Mouse (Mus musculus) midbrain, embryonic 13.5 days (tissue): Measurements from ENCODE around the gene Olfr414. TPM values are rescaled to one million over a fixed set of nuclear protein-coding genes. Genes with fewer than 3 reads are reported as not detected.

Experiments
- ATAC-seq: fragments of 200-750 bp; cut with Nextera tagmentation; 2 replicates; pipeline ENCODE4 v1.8.0; 2017; ENCODE audit warnings: mild to moderate bottlenecking, moderate TSS enrichment, moderate library complexity
- H3K27ac ChIP-seq: fragments of 300-500 bp; sonication (generic); 2 replicates; pipeline ENCODE4 v1.5.1; 2015; ENCODE audit warnings: inconsistent platforms, mild to moderate bottlenecking, moderate library complexity
- H3K27me3 ChIP-seq: fragments of 300-500 bp; sonication (generic); 2 replicates; pipeline ENCODE4 v1.6.1; 2015; ENCODE audit warnings: mild to moderate bottlenecking, inconsistent platforms
- H3K36me3 ChIP-seq: fragments of 300-500 bp; sonication (generic); 2 replicates; pipeline ENCODE4 v1.6.1; 2015; ENCODE audit warnings: mild to moderate bottlenecking, inconsistent platforms
- H3K4me1 ChIP-seq: fragments of 300-500 bp; sonication (generic); replicated peaks from 2 replicates; pipeline ENCODE4 v1.6.1; 2015; ENCODE audit warnings: inconsistent platforms
- H3K4me2 ChIP-seq: fragments of 300-500 bp; sonication (generic); replicated peaks from 2 replicates; pipeline ENCODE4 v1.6.1; 2015; ENCODE audit warnings: moderate library complexity, mild to moderate bottlenecking, inconsistent platforms
- H3K4me3 ChIP-seq: fragments of 300-500 bp; sonication (generic); replicated peaks from 2 replicates; pipeline ENCODE4 v1.5.1; 2015; ENCODE audit warnings: mild to moderate bottlenecking, inconsistent platforms
- H3K9ac ChIP-seq: fragments of 300-500 bp; sonication (generic); replicated peaks from 2 replicates; pipeline ENCODE4 v1.6.1; 2015; ENCODE audit warnings: mild to moderate bottlenecking, inconsistent platforms
- H3K9me3 ChIP-seq: fragments of 300-500 bp; sonication (generic); 2 replicates; pipeline ENCODE4 v1.6.1; 2016; ENCODE audit warnings: mild to moderate bottlenecking, inconsistent platforms
- WGBS: fragments of 180-500 bp; shearing (Covaris S2); methylation state at CpG from one replicate; pipeline ENCODE4 v1.1.7; 2015; 5-methylcytosine and 5-hydroxymethylcytosine counted together
- polyA plus RNA-seq: library from polyadenylated mRNA; unstranded; fragments of >200 nt; fragmentation: Nextera tagmentation; extraction: Ambion mirVana; gene quantifications from 2 replicates; pipeline ENCODE4 v1.2.1, GENCODE M21; 2015

The Olfr414 gene
- not detected in 2 replicates for polyA plus RNA-seq

- H3K4me2 ChIP-seq: no peak within 1 kb of the TSS
- no peaks in the 10 kb centered on the region for H3K4me1 ChIP-seq
- H3K27me3 ChIP-seq: no peaks in the 10 kb centered on the region
- H3K36me3 ChIP-seq: no peaks in the 10 kb centered on the region
- WGBS: 50% methylated on average over 1 of the region's 1 CpGs
- H3K4me3 ChIP-seq: no peak within 1 kb of the TSS
- H3K9me3 ChIP-seq: no peaks in the 10 kb centered on the region
- ATAC-seq: no peak
- no peak within 1 kb of the TSS for H3K9ac ChIP-seq
- no peak within 1 kb of the TSS for H3K27ac ChIP-seq
Measured at GRCm38 (mm10) chr1:174423764-174424163, at the start of gene Olfr414. Gene Olfr414 (plus strand): TSS chr1:174424064.

GRCm38 (mm10) chr1:174390746-174391145, 33.1 kb upstream of the Olfr414 start, which contains the start of gene Olfr248:
Gene Olfr248 (plus strand): TSS chr1:174391046.
- Histone ChIP-seq H3K9ac (no peak within 1 kb of the TSS), H3K27me3 (no peaks in the 10 kb centered on the region), H3K4me1 (no peaks in the 10 kb centered on the region), H3K9me3 (no peaks in the 10 kb centered on the region), H3K4me3 (no peak within 1 kb of the TSS), H3K4me2 (no peak within 1 kb of the TSS), H3K27ac (no peak within 1 kb of the TSS), H3K36me3 (no peaks in the 10 kb centered on the region)
- no peak for ATAC-seq
- WGBS: 96% methylated on average over 2 of the region's 2 CpGs

GRCm38 (mm10) chr1:174422959-174423358, 905 bp upstream of the Olfr414 start:
- WGBS: 88% methylated on average over 4 of the region's 4 CpGs
- Histone ChIP-seq H3K27ac (no peak overlapping the region), H3K4me3 (no peak overlapping the region), H3K4me1 (no peaks in the 10 kb centered on the region), H3K9ac (no peak overlapping the region), H3K27me3 (no peaks in the 10 kb centered on the region), H3K4me2 (no peak overlapping the region), H3K9me3 (no peaks in the 10 kb centered on the region), H3K36me3 (no peaks in the 10 kb centered on the region)
- ATAC-seq: no peak

GRCm38 (mm10) chr1:174426180-174426986, 2.5 kb downstream of the Olfr414 start:
- Histone ChIP-seq H3K36me3 (no peaks in the 10 kb centered on the region), H3K9ac (no peak overlapping the region), H3K4me2 (no peak overlapping the region), H3K4me1 (no peaks in the 10 kb centered on the region), H3K4me3 (no peak overlapping the region), H3K27ac (no peak overlapping the region), H3K27me3 (no peaks in the 10 kb centered on the region), H3K9me3 (no peaks in the 10 kb centered on the region)
- WGBS: 64% methylated on average over 3 of the region's 3 CpGs
- no peak for ATAC-seq

- no peak for ATAC-seq
- H3K4me1 ChIP-seq: no peaks in the 10 kb centered on the region
- no peak overlapping the region for H3K27ac ChIP-seq
- H3K4me2 ChIP-seq: no peak overlapping the region
- H3K36me3 ChIP-seq: no peaks in the 10 kb centered on the region
- H3K9ac ChIP-seq: no peak overlapping the region
- H3K4me3 ChIP-seq: no peak overlapping the region
- H3K9me3 ChIP-seq: no peaks in the 10 kb centered on the region
- no peaks in the 10 kb centered on the region for H3K27me3 ChIP-seq
- WGBS: 88% methylated on average over 1 of the region's 1 CpGs
Measured at GRCm38 (mm10) chr1:174427402-174427801, 3.5 kb downstream of the Olfr414 start.

- 95% methylated on average over 2 of the region's 2 CpGs for WGBS
- Histone ChIP-seq H3K9ac (no peak overlapping the region), H3K27ac (no peak overlapping the region), H3K4me1 (no peaks in the 10 kb centered on the region), H3K27me3 (no peaks in the 10 kb centered on the region), H3K4me2 (no peak overlapping the region), H3K4me3 (no peak overlapping the region), H3K36me3 (no peaks in the 10 kb centered on the region), H3K9me3 (no peaks in the 10 kb centered on the region)
- ATAC-seq: no peak
Measured at GRCm38 (mm10) chr1:174428407-174428806, 4.5 kb downstream of the Olfr414 start.

GRCm38 (mm10) chr1:174434121-174434520, 10.3 kb downstream of the Olfr414 start:
- WGBS: 79% methylated on average over 1 of the region's 1 CpGs

GRCm38 (mm10) chr1:174441782-174442181, 17.9 kb downstream of the Olfr414 start, which contains the start of gene Olfr220:
Gene Olfr220 (plus strand): TSS chr1:174442082.
- no peaks in the 10 kb centered on the region for H3K27me3 ChIP-seq
- 78% methylated on average over 1 of the region's 1 CpGs for WGBS
- no peaks in the 10 kb centered on the region for H3K9me3 ChIP-seq

More at GRCm38 (mm10) chr1:174434121-174434520, 10.3 kb downstream of the Olfr414 start:
- Histone ChIP-seq H3K4me3 (no peak overlapping the region), H3K27ac (no peak overlapping the region), H3K36me3 (no peaks in the 10 kb centered on the region), H3K9ac (no peak overlapping the region), H3K9me3 (no peaks in the 10 kb centered on the region), H3K4me1 (no peaks in the 10 kb centered on the region), H3K4me2 (no peak overlapping the region), H3K27me3 (no peaks in the 10 kb centered on the region)
- ATAC-seq: no peak

GRCm38 (mm10) chr1:174455100-174455499, 31.2 kb downstream of the Olfr414 start:
- H3K27ac ChIP-seq: no peak overlapping the region
- 81% methylated on average over 2 of the region's 2 CpGs for WGBS
- no peak overlapping the region for H3K9ac ChIP-seq
- H3K9me3 ChIP-seq: no peaks in the 10 kb centered on the region
- H3K4me3 ChIP-seq: no peak overlapping the region
- H3K27me3 ChIP-seq: no peaks in the 10 kb centered on the region
- no peaks in the 10 kb centered on the region for H3K36me3 ChIP-seq
- no peak for ATAC-seq
- H3K4me2 ChIP-seq: no peak overlapping the region
- no peaks in the 10 kb centered on the region for H3K4me1 ChIP-seq

More at GRCm38 (mm10) chr1:174441782-174442181, 17.9 kb downstream of the Olfr414 start, which contains the start of gene Olfr220:
- H3K4me2 ChIP-seq: no peak within 1 kb of the TSS
- no peak within 1 kb of the TSS for H3K27ac ChIP-seq
- no peak within 1 kb of the TSS for H3K9ac ChIP-seq
- H3K36me3 ChIP-seq: no peaks in the 10 kb centered on the region
- ATAC-seq: no peak
- H3K4me3 ChIP-seq: no peak within 1 kb of the TSS
- H3K4me1 ChIP-seq: no peaks in the 10 kb centered on the region

- H3K4me2 ChIP-seq: no peak overlapping the region
- H3K9me3 ChIP-seq: no peaks in the 10 kb centered on the region
- H3K36me3 ChIP-seq: no peaks in the 10 kb centered on the region
- H3K9ac ChIP-seq: no peak overlapping the region
- no peak for ATAC-seq
- H3K27me3 ChIP-seq: no peaks in the 10 kb centered on the region
- H3K27ac ChIP-seq: no peak overlapping the region
- no peak overlapping the region for H3K4me3 ChIP-seq
- WGBS: 86% methylated on average over 3 of the region's 3 CpGs
- H3K4me1 ChIP-seq: no peaks in the 10 kb centered on the region
Measured at GRCm38 (mm10) chr1:174465385-174465784, 41.5 kb downstream of the Olfr414 start.

GRCm38 (mm10) chr1:174466240-174466639, 42.4 kb downstream of the Olfr414 start:
- 35% methylated on average over 2 of the region's 2 CpGs for whole genome bisulfite sequencing
- no peak overlapping the region for H3K9ac ChIP-seq
- no peaks in the 10 kb centered on the region for H3K9me3 ChIP-seq
- H3K27me3 ChIP-seq: no peaks in the 10 kb centered on the region
- no peaks in the 10 kb centered on the region for H3K36me3 ChIP-seq
- H3K4me3 ChIP-seq: no peak overlapping the region
- no peak overlapping the region for H3K4me2 ChIP-seq
- ATAC-seq: no peak
- H3K4me1 ChIP-seq: no peaks in the 10 kb centered on the region
- H3K27ac ChIP-seq: no peak overlapping the region

GRCm38 (mm10) chr1:174469736-174470135, 45.9 kb downstream of the Olfr414 start:
- H3K4me1 ChIP-seq: no peaks in the 10 kb centered on the region
- no peak overlapping the region for H3K9ac ChIP-seq
- no peak overlapping the region for H3K27ac ChIP-seq
- no peaks in the 10 kb centered on the region for H3K27me3 ChIP-seq
- WGBS: 9% methylated on average over 6 of the region's 6 CpGs
- no peak overlapping the region for H3K4me2 ChIP-seq
- H3K9me3 ChIP-seq: no peaks in the 10 kb centered on the region
- H3K36me3 ChIP-seq: no peaks in the 10 kb centered on the region
- ATAC-seq: peak; percentile 87
- H3K4me3 ChIP-seq: no peak overlapping the region
